Mouse (Mus musculus) heart, postnatal 14 days (tissue): ENCODE measurements at regions not wholly inside any gene's neighbourhood (a gene's known extent, or its start where the extent isn't known, plus 50 kb on each side); places are given as distances from the start of the nearest gene placed in this dataset.

Experiments
- DNase-seq, 2 experiments: peaks; one replicate each; pipeline ENCODE4 v3.0.0; 2021 to 2022
- intact Hi-C: fragments of 180-260 bp; cut with DNase I; formaldehyde crosslinking; loops from one replicate; pipeline ENCODE4 v1.15.1; 2025

GRCm38 (mm10) chr2:9182127-9182526, 698.9 kb upstream of the 4930412O13Rik start:
- intact Hi-C loops = no loop called here
- DNase-seq = peak in 1 of 2 experiments; percentile 13

GRCm38 (mm10) chr2:9184243-9184642, 696.8 kb upstream of the 4930412O13Rik start:
- intact Hi-C loops = no loop called here
- DNase-seq = no peak

- DNase-seq = no peak
- intact Hi-C loops = no loop called here
These were observed 695.1 kb upstream of the 4930412O13Rik start for GRCm38 (mm10) chr2:9185780-9186483.

- DNase-seq = no peak
- intact Hi-C loops = no loop called here
These were observed 687.9 kb upstream of the 4930412O13Rik start for GRCm38 (mm10) chr2:9193195-9193594.

GRCm38 (mm10) chr2:9197025-9197424, 684.0 kb upstream of the 4930412O13Rik start:
- intact Hi-C loops = no loop called here

GRCm38 (mm10) chr2:9207963-9208362, 673.1 kb upstream of the 4930412O13Rik start:
- no peak for DNase-seq
- intact Hi-C loops = no loop called here

More at GRCm38 (mm10) chr2:9197025-9197424, 684.0 kb upstream of the 4930412O13Rik start:
- no peak for DNase-seq
